Mouse (Mus musculus): ENCODE measurements around the gene Fto. TPM values are rescaled to one million over a fixed set of nuclear protein-coding genes. Genes with fewer than 3 reads are reported as not detected.
A peak's percentile ranks its signal among the peaks of the same experiment; 100 is the strongest.

Fto gene
- polyA plus RNA-seq, 1 experiment from 2014 or later = 106 TPM

GRCm38 (mm10) chr8:91632411-91632810 is 319.1 kb downstream of the Fto start:
- H3K27me3 ChIP-seq = peaks cover 18% of the 10 kb centered on the region
- peaks cover 10% of the 10 kb centered on the region for H3K4me1 ChIP-seq

GRCm38 (mm10) chr8:91635406-91635805 is 322.1 kb downstream of the Fto start:
- H3K9ac ChIP-seq = no peak overlapping the region
- no peak overlapping the region for H3K4me3 ChIP-seq
- no peak overlapping the region for H3K27ac ChIP-seq
- H3K27me3 ChIP-seq = 0 out of 2 replicates have a peak, but pooled peaks cover 4% of the 10 kb centered on the region
- no peak overlapping the region for H3K4me2 ChIP-seq (replicated peaks)
- ATAC-seq (ENCODE audit: insufficient number of reproducible peaks, insufficient read depth, low FRiP score, low TSS enrichment) = no peak
- peaks cover 5% of the 10 kb centered on the region; the same call in 1 of the 2 replicates for H3K4me1 ChIP-seq
- 78% methylated on average over 4 of the region's 4 CpGs for WGBS
- no peaks in the 10 kb centered on the region for H3K9me3 ChIP-seq
- no peaks in the 10 kb centered on the region for H3K36me3 ChIP-seq

More at GRCm38 (mm10) chr8:91632411-91632810, 319.1 kb downstream of the Fto start:
- Histone ChIP-seq H3K36me3 (no peaks in the 10 kb centered on the region), H3K4me2 (replicated peaks) (no peak overlapping the region), H3K4me3 (no peak overlapping the region), H3K9ac (no peak overlapping the region), H3K27ac (no peak overlapping the region), H3K9me3 (no peaks in the 10 kb centered on the region)
- no peak for ATAC-seq (ENCODE audit: insufficient number of reproducible peaks, insufficient read depth, low FRiP score, low TSS enrichment)
- 87% methylated on average over 8 of the region's 8 CpGs for WGBS

- Histone ChIP-seq H3K9me3 (no peaks in the 10 kb centered on the region), H3K27ac (no peak overlapping the region), H3K27me3 (0 out of 2 replicates have a peak, but pooled peaks cover 4% of the 10 kb centered on the region), H3K4me1 (peaks cover 5% of the 10 kb centered on the region; the same call in 1 of the 2 replicates), H3K9ac (no peak overlapping the region), H3K36me3 (no peaks in the 10 kb centered on the region), H3K4me3 (no peak overlapping the region), H3K4me2 (replicated peaks) (no peak overlapping the region)
- ATAC-seq (ENCODE audit: insufficient number of reproducible peaks, insufficient read depth, low FRiP score, low TSS enrichment) = no peak
- 55% methylated on average over 6 of the region's 6 CpGs for WGBS
Measured at GRCm38 (mm10) chr8:91636887-91637286, 323.6 kb downstream of the Fto start.

DNA sequence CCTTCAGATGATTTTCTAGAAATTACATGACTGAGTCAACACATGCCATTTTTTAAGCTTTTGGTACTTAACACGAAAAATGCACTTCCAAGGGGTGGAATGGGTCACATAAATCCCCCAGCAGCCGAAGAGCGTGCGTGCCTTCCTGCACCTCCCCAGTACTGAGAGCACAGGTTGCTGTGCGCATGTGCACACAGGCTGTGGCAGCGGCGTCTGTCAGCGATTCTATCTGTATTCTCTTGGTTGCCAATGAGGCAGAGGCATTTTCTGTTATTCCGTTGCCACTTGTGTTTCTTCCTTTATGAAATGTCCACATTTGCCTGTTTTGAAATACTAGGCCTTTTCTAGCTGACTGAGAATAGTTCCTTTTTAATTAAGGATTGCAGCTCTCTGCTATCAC is 324.4 kb downstream of the Fto start:
- Histone ChIP-seq H3K27me3 (0 out of 2 replicates have a peak, but pooled peaks cover 4% of the 10 kb centered on the region), H3K4me2 (replicated peaks) (no peak overlapping the region), H3K4me1 (peaks cover 5% of the 10 kb centered on the region; the same call in 1 of the 2 replicates), H3K27ac (no peak overlapping the region), H3K9ac (no peak overlapping the region), H3K4me3 (no peak overlapping the region), H3K9me3 (no peaks in the 10 kb centered on the region), H3K36me3 (no peaks in the 10 kb centered on the region)
- WGBS = 85% methylated on average over 9 of the region's 9 CpGs
- ATAC-seq (ENCODE audit: insufficient number of reproducible peaks, insufficient read depth, low FRiP score, low TSS enrichment) = no peak

DNA sequence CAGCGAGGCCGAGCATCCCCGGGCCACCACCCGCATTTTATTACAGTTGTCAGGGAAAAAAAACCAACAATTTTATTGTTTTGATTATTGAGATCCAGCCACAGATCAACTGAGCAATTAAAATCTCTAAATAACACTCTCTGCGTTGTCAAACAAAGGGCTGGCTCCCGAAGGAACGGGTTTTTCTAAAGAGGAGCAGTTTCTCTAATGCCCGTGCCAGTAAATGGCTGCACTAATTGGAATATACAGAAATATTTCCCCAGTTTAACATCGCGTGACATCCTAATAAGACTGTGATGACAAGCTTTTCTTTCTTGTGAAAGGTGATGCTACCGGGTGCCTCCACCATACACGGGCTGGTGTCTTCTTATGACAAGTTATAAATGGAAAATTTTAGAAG is 324.9 kb downstream of the Fto start:
- no peak overlapping the region for H3K9ac ChIP-seq
- 77% methylated on average over 12 of the region's 12 CpGs for WGBS
- no peaks in the 10 kb centered on the region for H3K36me3 ChIP-seq
- no peak overlapping the region for H3K4me2 ChIP-seq (replicated peaks)
- H3K27ac ChIP-seq = no peak overlapping the region
- 0 out of 2 replicates have a peak, but pooled peaks cover 4% of the 10 kb centered on the region for H3K27me3 ChIP-seq
- ATAC-seq (ENCODE audit: insufficient number of reproducible peaks, insufficient read depth, low FRiP score, low TSS enrichment) = no peak
- no peaks in the 10 kb centered on the region for H3K9me3 ChIP-seq
- H3K4me1 ChIP-seq = peaks cover 5% of the 10 kb centered on the region; the same call in 1 of the 2 replicates
- no peak overlapping the region for H3K4me3 ChIP-seq

DNA sequence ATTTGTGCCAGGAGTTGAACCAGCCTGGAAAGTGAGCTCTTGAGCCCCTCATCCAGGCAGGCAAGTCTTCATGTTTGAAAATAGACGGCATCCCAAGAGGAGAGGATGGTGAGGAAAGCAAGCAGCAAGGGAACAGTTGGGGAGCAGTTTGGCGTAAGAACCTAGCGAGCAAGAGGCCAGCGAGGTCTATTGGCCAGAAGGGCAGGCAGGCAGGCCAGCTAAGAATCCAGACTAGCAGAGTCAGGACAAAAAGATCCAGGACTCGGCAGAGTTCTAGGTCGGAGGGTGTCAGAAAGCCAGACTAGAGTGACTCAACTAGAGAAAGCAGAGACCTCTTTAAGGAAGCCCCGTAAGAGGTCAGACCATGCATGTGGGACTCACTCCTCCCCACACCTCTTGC is 327.1 kb downstream of the Fto start:
- Histone ChIP-seq H3K4me3 (no peak overlapping the region), H3K4me2 (replicated peaks) (no peak overlapping the region), H3K9me3 (no peaks in the 10 kb centered on the region), H3K4me1 (peaks cover 12% of the 10 kb centered on the region), H3K9ac (no peak overlapping the region), H3K36me3 (no peaks in the 10 kb centered on the region), H3K27ac (no peak overlapping the region), H3K27me3 (0 out of 2 replicates have a peak, but pooled peaks cover under 1% of the 10 kb centered on the region)
- no peak for ATAC-seq (ENCODE audit: insufficient number of reproducible peaks, insufficient read depth, low FRiP score, low TSS enrichment)
- WGBS = 66% methylated on average over 7 of the region's 7 CpGs

- no peak overlapping the region for H3K4me2 ChIP-seq (replicated peaks)
- 52% methylated on average over 2 of the region's 2 CpGs for WGBS
- H3K36me3 ChIP-seq = no peaks in the 10 kb centered on the region
- H3K27ac ChIP-seq = no peak overlapping the region
- no peak for ATAC-seq (ENCODE audit: insufficient number of reproducible peaks, insufficient read depth, low FRiP score, low TSS enrichment)
- no peak overlapping the region for H3K4me3 ChIP-seq
- no peak overlapping the region for H3K9ac ChIP-seq
- no peaks in the 10 kb centered on the region for H3K9me3 ChIP-seq
- peaks cover 44% of the 10 kb centered on the region for H3K4me1 ChIP-seq
- H3K27me3 ChIP-seq = peaks cover 4% of the 10 kb centered on the region; the same call in 1 of the 2 replicates
Measured at GRCm38 (mm10) chr8:91645484-91645883, 332.2 kb downstream of the Fto start.

DNA sequence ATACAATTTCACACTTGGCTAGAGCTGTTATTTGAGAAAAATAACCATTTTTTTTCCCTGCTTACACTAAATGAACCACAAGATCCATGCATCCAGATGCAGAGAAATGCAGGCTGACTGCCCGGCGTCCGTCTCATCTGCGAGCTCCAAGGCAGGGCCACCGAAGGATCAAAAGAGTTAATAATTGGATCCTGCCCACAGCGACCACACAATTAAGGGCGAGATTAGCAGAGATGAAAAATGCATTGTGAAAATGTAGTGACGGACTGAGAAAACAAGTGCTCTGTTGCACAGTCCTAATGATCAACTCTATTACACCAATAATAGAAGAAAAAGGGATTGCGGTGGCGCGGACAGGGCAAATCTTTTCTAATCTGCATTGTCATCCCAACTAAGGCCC is 334.6 kb downstream of the Fto start:
- Histone ChIP-seq H3K27me3 (peaks cover 4% of the 10 kb centered on the region; the same call in 1 of the 2 replicates), H3K27ac (no peak overlapping the region), H3K4me1 (peaks cover 48% of the 10 kb centered on the region), H3K4me3 (no peak overlapping the region), H3K9ac (no peak overlapping the region), H3K9me3 (no peaks in the 10 kb centered on the region), H3K36me3 (no peaks in the 10 kb centered on the region), H3K4me2 (replicated peaks) (no peak overlapping the region)
- ATAC-seq (ENCODE audit: insufficient number of reproducible peaks, insufficient read depth, low FRiP score, low TSS enrichment) = no peak
- 21% methylated on average over 11 of the region's 11 CpGs for WGBS

- Histone ChIP-seq H3K4me3 (no peak overlapping the region), H3K4me1 (peaks cover 54% of the 10 kb centered on the region), H3K27ac (peak overlapping the region; percentile 79), H3K36me3 (no peaks in the 10 kb centered on the region), H3K9ac (0 out of 2 replicates have a peak overlapping the region, but pooled peaks have one; percentile 8), H3K9me3 (no peaks in the 10 kb centered on the region), H3K4me2 (replicated peaks) (peak overlapping the region; percentile 30), H3K27me3 (peaks cover 6% of the 10 kb centered on the region; the same call in 1 of the 2 replicates)
- 6% methylated on average over 9 of the region's 9 CpGs for WGBS
- ATAC-seq (ENCODE audit: insufficient number of reproducible peaks, insufficient read depth, low FRiP score, low TSS enrichment) = no peak
Measured at GRCm38 (mm10) chr8:91648776-91649175, 335.5 kb downstream of the Fto start.

DNA sequence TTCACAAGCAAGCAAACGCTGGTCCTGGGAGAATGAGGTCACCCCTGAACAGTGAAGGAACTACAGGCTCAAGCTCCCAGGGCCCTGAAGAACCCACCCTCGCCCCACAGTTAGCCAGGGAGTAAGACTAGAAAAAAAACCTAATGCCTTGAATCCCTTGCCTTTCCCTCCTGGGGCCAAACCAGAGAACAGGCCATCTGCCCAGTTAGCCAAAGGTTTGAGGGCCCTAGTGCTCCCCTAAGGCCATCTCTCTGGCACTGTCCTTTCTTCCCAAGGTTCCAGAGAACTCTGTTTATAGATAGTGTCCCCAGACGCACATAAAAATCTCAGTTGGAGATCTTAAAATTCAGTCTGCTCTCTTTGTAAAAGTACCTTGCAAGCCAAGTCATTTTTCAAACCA is 340.2 kb downstream of the Fto start:
- Histone ChIP-seq H3K9ac (no peak overlapping the region), H3K36me3 (no peaks in the 10 kb centered on the region), H3K4me1 (peaks cover 30% of the 10 kb centered on the region), H3K27ac (no peak overlapping the region), H3K27me3 (peaks cover 8% of the 10 kb centered on the region), H3K9me3 (no peaks in the 10 kb centered on the region), H3K4me2 (replicated peaks) (no peak overlapping the region), H3K4me3 (no peak overlapping the region)
- no peak for ATAC-seq (ENCODE audit: insufficient number of reproducible peaks, insufficient read depth, low FRiP score, low TSS enrichment)
- 62% methylated on average over 3 of the region's 3 CpGs for WGBS

DNA sequence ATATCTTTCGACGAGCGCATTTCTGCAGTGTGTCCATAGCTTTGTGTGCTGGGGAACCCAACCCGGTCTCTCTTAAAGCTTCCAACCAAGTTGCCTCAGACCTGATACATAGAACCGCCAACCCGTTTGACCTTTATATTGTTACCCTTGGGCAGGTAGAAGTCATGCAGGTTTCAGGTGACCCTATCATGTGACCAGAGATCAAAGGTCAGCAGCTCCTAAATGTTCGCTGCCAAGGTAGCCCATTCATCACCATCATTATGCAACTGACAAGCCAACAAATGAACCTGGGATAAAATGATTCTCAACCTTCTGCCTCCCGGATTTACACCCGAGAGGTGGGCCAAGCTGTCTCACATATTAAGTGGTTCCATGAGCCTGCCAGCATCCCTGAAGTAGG is 344.1 kb downstream of the Fto start:
- WGBS = 67% methylated on average over 9 of the region's 9 CpGs
- Histone ChIP-seq H3K4me3 (no peak overlapping the region), H3K4me1 (peaks cover 22% of the 10 kb centered on the region), H3K36me3 (no peaks in the 10 kb centered on the region), H3K27me3 (peaks cover 5% of the 10 kb centered on the region), H3K9ac (no peak overlapping the region), H3K9me3 (no peaks in the 10 kb centered on the region), H3K27ac (no peak overlapping the region), H3K4me2 (replicated peaks) (no peak overlapping the region)
- ATAC-seq (ENCODE audit: insufficient number of reproducible peaks, insufficient read depth, low FRiP score, low TSS enrichment) = no peak

DNA sequence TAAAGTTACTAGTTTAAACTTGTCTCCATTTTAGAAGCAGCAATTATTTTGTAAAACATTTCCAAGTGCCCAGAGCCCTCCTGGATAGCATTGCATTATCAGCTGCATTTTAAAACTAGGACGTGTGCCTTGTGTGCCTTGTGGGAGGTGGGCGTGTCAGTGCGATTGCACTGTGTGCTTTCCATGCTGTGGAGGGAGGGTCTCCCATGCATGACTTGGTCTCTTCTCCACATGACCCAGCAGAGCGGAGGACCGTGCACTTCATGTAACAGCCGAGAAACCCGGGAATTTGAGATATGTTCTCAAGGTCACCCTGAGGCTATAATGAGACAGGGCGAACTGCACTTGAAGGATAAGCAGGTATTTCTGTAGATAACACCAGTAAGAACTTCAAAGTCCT is 347.6 kb downstream of the Fto start:
- no peak for ATAC-seq (ENCODE audit: insufficient number of reproducible peaks, insufficient read depth, low FRiP score, low TSS enrichment)
- WGBS = 70% methylated on average over 8 of the region's 8 CpGs
- H3K27me3 ChIP-seq = no peaks in the 10 kb centered on the region

More for the DNA sequence above, 347.6 kb downstream of the Fto start:
- H3K27ac ChIP-seq = no peak overlapping the region
- no peaks in the 10 kb centered on the region for H3K36me3 ChIP-seq
- H3K9me3 ChIP-seq = no peaks in the 10 kb centered on the region
- no peak overlapping the region for H3K4me3 ChIP-seq
- no peak overlapping the region for H3K9ac ChIP-seq
- H3K4me1 ChIP-seq = peaks cover 15% of the 10 kb centered on the region
- H3K4me2 ChIP-seq (replicated peaks) = no peak overlapping the region
